Mouse (Mus musculus) heart, adult 2 months (tissue): ENCODE results near the gene Mfsd4b3.

Experiments
- CTCF ChIP-seq: fragments of 200-600 bp; IDR thresholded peaks from 2 replicates; pipeline ENCODE4 v1.8.1; 2022; ENCODE audit warnings: antibody characterized with exemption, mild to moderate bottlenecking, moderate library complexity
- EP300 ChIP-seq: fragments of 200-500 bp; IDR thresholded peaks from 2 replicates; pipeline ENCODE4 v1.6.1; 2011; ENCODE audit warnings: low read depth, low read length, control low read depth; ENCODE audit not compliant: insufficient read depth
- POLR2A ChIP-seq: fragments of 200-500 bp; IDR thresholded peaks from 2 replicates; pipeline ENCODE4 v1.6.1; 2011; ENCODE audit warnings: mild to moderate bottlenecking, low read depth, low read length, control low read depth; ENCODE audit not compliant: insufficient read depth

DNA sequence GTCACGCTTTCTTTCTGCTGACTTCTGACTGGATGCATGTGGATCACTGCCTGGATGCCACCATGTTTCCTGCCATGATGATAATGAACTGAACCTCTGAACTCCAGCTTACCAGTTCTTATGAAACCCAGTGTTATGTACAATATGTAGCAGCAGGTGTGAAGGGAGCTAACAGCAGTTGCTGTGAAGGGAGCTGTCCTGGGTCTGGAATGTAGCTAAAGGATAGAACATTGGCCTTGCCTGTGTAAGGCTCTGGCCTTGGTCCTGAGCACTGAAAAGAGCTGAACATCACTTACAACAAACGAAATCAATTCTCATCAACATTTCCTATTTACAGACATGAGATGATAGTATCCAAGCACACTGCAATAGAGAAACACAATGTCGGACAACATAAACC is 7.6 kb upstream of the Mfsd4b3 start:
- no peak for TF ChIP-seq CTCF
- TF ChIP-seq POLR2A: no peak
- TF ChIP-seq EP300: no peak
